Mouse (Mus musculus): Measurements from ENCODE around the gene Mtm1. TPM values are rescaled to one million over a fixed set of nuclear protein-coding genes. Genes with fewer than 3 reads are reported as not detected.

The Mtm1 gene
- polyA plus RNA-seq, 1 experiment from 2014 or later = 5.1 TPM

GRCm38 (mm10) chrX:71260857-71261256 lies 50.3 kb downstream of the Mtm1 start:
- DNase-seq (no peak), ATAC-seq (ENCODE audit: low FRiP score, low TSS enrichment) (no peak)
- Histone ChIP-seq H3K9me3 (ENCODE audit: control insufficient read depth, low read length) (no peaks in the 10 kb centered on the region), H3K27me3 (ENCODE audit: control insufficient read depth, insufficient read depth, low read length) (no peaks in the 10 kb centered on the region), H3K4me2 (ENCODE audit: low read length) (no peak overlapping the region), H3K27ac (replicated peaks; ENCODE audit: low read depth, low read length) (no peak overlapping the region), H3K9ac (replicated peaks; ENCODE audit: low read length) (no peak overlapping the region), H3K36me3 (ENCODE audit: control insufficient read depth, insufficient read depth, low read length) (no peaks in the 10 kb centered on the region), H3K4me1 (ENCODE audit: control insufficient read depth, insufficient read depth, low read length) (no peaks in the 10 kb centered on the region), H3K4me3 (replicated peaks; ENCODE audit: low read depth, low read length) (no peak overlapping the region)
- 96% methylated on average over 4 of the region's 4 CpGs for WGBS

- WGBS = 83% methylated on average over 2 of the region's 2 CpGs
- DNase-seq (no peak), ATAC-seq (ENCODE audit: low FRiP score, low TSS enrichment) (no peak)
- no peaks in the 10 kb centered on the region for H3K36me3 ChIP-seq (ENCODE audit: control insufficient read depth, insufficient read depth, low read length)
- no peaks in the 10 kb centered on the region for H3K4me1 ChIP-seq (ENCODE audit: control insufficient read depth, insufficient read depth, low read length)
- H3K4me3 ChIP-seq (replicated peaks; ENCODE audit: low read depth, low read length) = no peak overlapping the region
- no peak overlapping the region for H3K4me2 ChIP-seq (ENCODE audit: low read length)
- no peak overlapping the region for H3K9ac ChIP-seq (replicated peaks; ENCODE audit: low read length)
- H3K9me3 ChIP-seq (ENCODE audit: control insufficient read depth, low read length) = no peaks in the 10 kb centered on the region
- H3K27ac ChIP-seq (replicated peaks; ENCODE audit: low read depth, low read length) = no peak overlapping the region
- H3K27me3 ChIP-seq (ENCODE audit: control insufficient read depth, insufficient read depth, low read length) = no peaks in the 10 kb centered on the region
Measured at GRCm38 (mm10) chrX:71264316-71264715, 53.7 kb downstream of the Mtm1 start.

- Histone ChIP-seq H3K27ac (replicated peaks; ENCODE audit: low read depth, low read length) (no peak overlapping the region), H3K9ac (replicated peaks; ENCODE audit: low read length) (no peak overlapping the region), H3K4me3 (replicated peaks; ENCODE audit: low read depth, low read length) (no peak overlapping the region), H3K36me3 (ENCODE audit: control insufficient read depth, insufficient read depth, low read length) (no peaks in the 10 kb centered on the region), H3K9me3 (ENCODE audit: control insufficient read depth, low read length) (no peaks in the 10 kb centered on the region), H3K4me1 (ENCODE audit: control insufficient read depth, insufficient read depth, low read length) (no peaks in the 10 kb centered on the region), H3K27me3 (ENCODE audit: control insufficient read depth, insufficient read depth, low read length) (no peaks in the 10 kb centered on the region), H3K4me2 (ENCODE audit: low read length) (no peak overlapping the region)
- DNase-seq (no peak), ATAC-seq (ENCODE audit: low FRiP score, low TSS enrichment) (no peak)
- WGBS = 74% methylated on average over 1 of the region's 1 CpGs
Measured at GRCm38 (mm10) chrX:71268972-71269371, 58.4 kb downstream of the Mtm1 start.

- ATAC-seq (ENCODE audit: low FRiP score, low TSS enrichment) = no peak
- no peak for DNase-seq
- no peaks in the 10 kb centered on the region for H3K9me3 ChIP-seq (ENCODE audit: control insufficient read depth, low read length)
- H3K27ac ChIP-seq (replicated peaks; ENCODE audit: low read depth, low read length) = no peak overlapping the region
- no peaks in the 10 kb centered on the region for H3K27me3 ChIP-seq (ENCODE audit: control insufficient read depth, insufficient read depth, low read length)
- H3K9ac ChIP-seq (replicated peaks; ENCODE audit: low read length) = no peak overlapping the region
- 95% methylated on average over 3 of the region's 3 CpGs for WGBS
- H3K4me2 ChIP-seq (ENCODE audit: low read length) = no peak overlapping the region
- no peaks in the 10 kb centered on the region for H3K4me1 ChIP-seq (ENCODE audit: control insufficient read depth, insufficient read depth, low read length)
- H3K4me3 ChIP-seq (replicated peaks; ENCODE audit: low read depth, low read length) = no peak overlapping the region
- no peaks in the 10 kb centered on the region for H3K36me3 ChIP-seq (ENCODE audit: control insufficient read depth, insufficient read depth, low read length)
Measured at GRCm38 (mm10) chrX:71274150-71274549, 63.6 kb downstream of the Mtm1 start.

- no peaks in the 10 kb centered on the region for H3K9me3 ChIP-seq (ENCODE audit: control insufficient read depth, low read length)
- no peak overlapping the region for H3K4me2 ChIP-seq (ENCODE audit: low read length)
- no peaks in the 10 kb centered on the region for H3K27me3 ChIP-seq (ENCODE audit: control insufficient read depth, insufficient read depth, low read length)
- no peak overlapping the region for H3K9ac ChIP-seq (replicated peaks; ENCODE audit: low read length)
- H3K27ac ChIP-seq (replicated peaks; ENCODE audit: low read depth, low read length) = no peak overlapping the region
- WGBS = 79% methylated on average over 3 of the region's 3 CpGs
- H3K4me3 ChIP-seq (replicated peaks; ENCODE audit: low read depth, low read length) = no peak overlapping the region
- no peaks in the 10 kb centered on the region for H3K36me3 ChIP-seq (ENCODE audit: control insufficient read depth, insufficient read depth, low read length)
- no peaks in the 10 kb centered on the region for H3K4me1 ChIP-seq (ENCODE audit: control insufficient read depth, insufficient read depth, low read length)
- ATAC-seq (ENCODE audit: low FRiP score, low TSS enrichment) = no peak
- no peak for DNase-seq
Measured at GRCm38 (mm10) chrX:71285473-71285872, 74.9 kb downstream of the Mtm1 start.

GRCm38 (mm10) chrX:71287088-71287487 lies 76.5 kb downstream of the Mtm1 start:
- 91% methylated on average over 7 of the region's 7 CpGs for WGBS

GRCm38 (mm10) chrX:71294191-71294590 lies 83.6 kb downstream of the Mtm1 start:
- no peaks in the 10 kb centered on the region for H3K36me3 ChIP-seq (ENCODE audit: control insufficient read depth, insufficient read depth, low read length)
- H3K27ac ChIP-seq (replicated peaks; ENCODE audit: low read depth, low read length) = no peak overlapping the region
- H3K4me3 ChIP-seq (replicated peaks; ENCODE audit: low read depth, low read length) = no peak overlapping the region
- H3K4me1 ChIP-seq (ENCODE audit: control insufficient read depth, insufficient read depth, low read length) = no peaks in the 10 kb centered on the region
- DNase-seq (no peak), ATAC-seq (ENCODE audit: low FRiP score, low TSS enrichment) (no peak)
- H3K9me3 ChIP-seq (ENCODE audit: control insufficient read depth, low read length) = no peaks in the 10 kb centered on the region
- no peaks in the 10 kb centered on the region for H3K27me3 ChIP-seq (ENCODE audit: control insufficient read depth, insufficient read depth, low read length)
- 71% methylated on average over 2 of the region's 2 CpGs for WGBS
- no peak overlapping the region for H3K9ac ChIP-seq (replicated peaks; ENCODE audit: low read length)
- no peak overlapping the region for H3K4me2 ChIP-seq (ENCODE audit: low read length)

More at GRCm38 (mm10) chrX:71287088-71287487, 76.5 kb downstream of the Mtm1 start:
- H3K27ac ChIP-seq (replicated peaks; ENCODE audit: low read depth, low read length) = no peak overlapping the region
- no peaks in the 10 kb centered on the region for H3K4me1 ChIP-seq (ENCODE audit: control insufficient read depth, insufficient read depth, low read length)
- H3K36me3 ChIP-seq (ENCODE audit: control insufficient read depth, insufficient read depth, low read length) = no peaks in the 10 kb centered on the region
- no peak overlapping the region for H3K4me3 ChIP-seq (replicated peaks; ENCODE audit: low read depth, low read length)
- H3K27me3 ChIP-seq (ENCODE audit: control insufficient read depth, insufficient read depth, low read length) = no peaks in the 10 kb centered on the region
- H3K9me3 ChIP-seq (ENCODE audit: control insufficient read depth, low read length) = no peaks in the 10 kb centered on the region
- H3K4me2 ChIP-seq (ENCODE audit: low read length) = no peak overlapping the region
- DNase-seq (no peak), ATAC-seq (ENCODE audit: low FRiP score, low TSS enrichment) (no peak)
- H3K9ac ChIP-seq (replicated peaks; ENCODE audit: low read length) = no peak overlapping the region

- H3K27ac ChIP-seq (replicated peaks; ENCODE audit: low read depth, low read length) = no peak overlapping the region
- WGBS = 91% methylated on average over 2 of the region's 2 CpGs
- no peaks in the 10 kb centered on the region for H3K27me3 ChIP-seq (ENCODE audit: control insufficient read depth, insufficient read depth, low read length)
- ATAC-seq (ENCODE audit: low FRiP score, low TSS enrichment) (no peak), DNase-seq (no peak)
- H3K36me3 ChIP-seq (ENCODE audit: control insufficient read depth, insufficient read depth, low read length) = no peaks in the 10 kb centered on the region
- H3K4me3 ChIP-seq (replicated peaks; ENCODE audit: low read depth, low read length) = no peak overlapping the region
- H3K9ac ChIP-seq (replicated peaks; ENCODE audit: low read length) = no peak overlapping the region
- H3K4me2 ChIP-seq (ENCODE audit: low read length) = no peak overlapping the region
- H3K4me1 ChIP-seq (ENCODE audit: control insufficient read depth, insufficient read depth, low read length) = no peaks in the 10 kb centered on the region
- no peaks in the 10 kb centered on the region for H3K9me3 ChIP-seq (ENCODE audit: control insufficient read depth, low read length)
Measured at GRCm38 (mm10) chrX:71296005-71296404, 85.4 kb downstream of the Mtm1 start.

- WGBS = 91% methylated on average over 5 of the region's 5 CpGs
- no peak overlapping the region for H3K4me2 ChIP-seq (ENCODE audit: low read length)
- H3K36me3 ChIP-seq (ENCODE audit: control insufficient read depth, insufficient read depth, low read length) = no peaks in the 10 kb centered on the region
- ATAC-seq (ENCODE audit: low FRiP score, low TSS enrichment) (no peak), DNase-seq (no peak)
- no peak overlapping the region for H3K9ac ChIP-seq (replicated peaks; ENCODE audit: low read length)
- no peak overlapping the region for H3K4me3 ChIP-seq (replicated peaks; ENCODE audit: low read depth, low read length)
- no peaks in the 10 kb centered on the region for H3K27me3 ChIP-seq (ENCODE audit: control insufficient read depth, insufficient read depth, low read length)
- no peak overlapping the region for H3K27ac ChIP-seq (replicated peaks; ENCODE audit: low read depth, low read length)
- H3K4me1 ChIP-seq (ENCODE audit: control insufficient read depth, insufficient read depth, low read length) = no peaks in the 10 kb centered on the region
- no peaks in the 10 kb centered on the region for H3K9me3 ChIP-seq (ENCODE audit: control insufficient read depth, low read length)
Measured at GRCm38 (mm10) chrX:71302148-71302547, 91.6 kb downstream of the Mtm1 start.

All from midbrain, embryonic 14.5 days (tissue).